Mouse (Mus musculus) MEL (cell line): ENCODE data around the gene Gm26992. TPM values are rescaled to one million over a fixed set of nuclear protein-coding genes. Genes with fewer than 3 reads are reported as not detected.

Source experiments
- DNase-seq: peaks from one replicate; pipeline ENCODE4 v3.0.0; 2011; ENCODE audit warnings: low read depth, low spot score
- H3K27ac ChIP-seq: 2 replicates; pipeline ENCODE4 v1.5.1; 2012; ENCODE audit warnings: low read depth, mild to moderate bottlenecking, control low read depth, low read length, moderate library complexity; ENCODE audit not compliant: control insufficient read depth
- H3K27me3 ChIP-seq, 2 experiments: fragments of 150-350 bp in 1 of 2; sonication (generic) in 1 of 2; 2 replicates each; pipeline ENCODE4 v1.6.1; 2012; ENCODE audit warnings: low read length in 2 of 2, mild to moderate bottlenecking in 2 of 2, improper control_type of control experiment in 1 of 2, moderate library complexity in 1 of 2; ENCODE audit not compliant: insufficient read depth in 2 of 2, control insufficient read depth in 1 of 2
- H3K36me3 ChIP-seq, 2 experiments: 2 replicates each; pipeline ENCODE4 v1.6.1; 2012 to 2014; ENCODE audit warnings: low read length in 2 of 2, improper control_type of control experiment in 1 of 2, inconsistent platforms in 1 of 2, mild to moderate bottlenecking in 1 of 2; ENCODE audit not compliant: insufficient read depth in 2 of 2, control insufficient read depth in 1 of 2
- H3K4me1 ChIP-seq, 2 experiments: fragments of 150-350 bp in 1 of 2; sonication (generic) in 1 of 2; 2 replicates each; pipeline ENCODE4 v1.6.1; 2012; ENCODE audit warnings: low read length in 2 of 2, improper control_type of control experiment in 1 of 2, mild to moderate bottlenecking in 1 of 2; ENCODE audit not compliant: insufficient read depth in 2 of 2, control insufficient read depth in 1 of 2
- H3K4me3 ChIP-seq, 2 experiments: fragments of 150-350 bp in 1 of 2; sonication (generic) in 1 of 2; 2 replicates each; pipeline ENCODE4 v1.5.1; 2012; ENCODE audit warnings: low read depth in 2 of 2, low read length in 2 of 2, mild to moderate bottlenecking in 2 of 2, moderate library complexity in 2 of 2, control low read depth in 1 of 2, improper control_type of control experiment in 1 of 2; ENCODE audit not compliant: control insufficient read depth in 1 of 2, insufficient read depth in 1 of 2
- H3K79me2 ChIP-seq: 2 replicates; pipeline ENCODE4 v1.6.1; 2012; ENCODE audit warnings: mild to moderate bottlenecking, low read length, moderate library complexity; ENCODE audit not compliant: control insufficient read depth, poor library complexity, insufficient read depth
- H3K9ac ChIP-seq: 2 replicates; pipeline ENCODE4 v1.6.1; 2012; ENCODE audit warnings: low read depth, mild to moderate bottlenecking, control low read depth, low read length, moderate library complexity; ENCODE audit not compliant: control insufficient read depth, poor library complexity, severe bottlenecking
- H3K9me3 ChIP-seq: fragments of 150-350 bp; sonication (generic); replicated peaks from 2 replicates; pipeline ENCODE4 v1.6.1; 2012; ENCODE audit warnings: mild to moderate bottlenecking, low read length, improper control_type of control experiment, moderate library complexity; ENCODE audit not compliant: insufficient read depth
- CHD1 ChIP-seq: IDR thresholded peaks from 2 replicates; pipeline ENCODE4 v1.6.1; 2012; ENCODE audit warnings: low read depth, mild to moderate bottlenecking, inconsistent platforms, low read length, improper control_type of control experiment
- EP300 ChIP-seq, 2 experiments: IDR thresholded peaks; 2 replicates each; pipeline ENCODE4 v1.6.1; 2011; ENCODE audit warnings: improper control_type of control experiment in 2 of 2, low read length in 2 of 2, low read depth in 1 of 2, mild to moderate bottlenecking in 1 of 2
- JUND ChIP-seq: IDR thresholded peaks from 2 replicates; pipeline ENCODE4 v1.6.1; 2011; ENCODE audit warnings: low read depth, mild to moderate bottlenecking, improper control_type of control experiment, low read length
- KAT2A ChIP-seq: conservative IDR thresholded peaks from 2 replicates; pipeline ENCODE4 v1.6.1; 2012; ENCODE audit warnings: low read depth, low read length, improper control_type of control experiment, inconsistent platforms
- MEF2A ChIP-seq: IDR thresholded peaks from 2 replicates; pipeline ENCODE4 v1.6.1; 2014; ENCODE audit warnings: low read depth, mild to moderate bottlenecking, inconsistent platforms, low read length, improper control_type of control experiment; ENCODE audit not compliant: poor library complexity, insufficient replicate concordance, severe bottlenecking; ENCODE audit errors: extremely low read depth
- MXI1 ChIP-seq: IDR thresholded peaks from 2 replicates; pipeline ENCODE4 v1.6.1; 2011; ENCODE audit warnings: mild to moderate bottlenecking, low read depth, low read length, improper control_type of control experiment
- MYB ChIP-seq: IDR thresholded peaks from 2 replicates; pipeline ENCODE4 v1.6.1; 2011; ENCODE audit warnings: mild to moderate bottlenecking, low read depth, low read length, improper control_type of control experiment
- MYC ChIP-seq: IDR thresholded peaks from 2 replicates; pipeline ENCODE4 v1.6.1; 2011; ENCODE audit warnings: low read depth, mild to moderate bottlenecking, low read length, improper control_type of control experiment, moderate library complexity
- POLR2AphosphoS5 ChIP-seq: IDR thresholded peaks from 2 replicates; pipeline ENCODE4 v1.6.1; 2012; ENCODE audit warnings: low read depth, borderline replicate concordance, mild to moderate bottlenecking, inconsistent platforms, low read length, moderate library complexity, mixed read lengths
- RAD21 ChIP-seq: IDR thresholded peaks from 2 replicates; pipeline ENCODE4 v1.6.1; 2011; ENCODE audit warnings: mild to moderate bottlenecking, low read depth, low read length, improper control_type of control experiment
- RCOR1 ChIP-seq: IDR thresholded peaks from 2 replicates; pipeline ENCODE4 v1.6.1; 2012; ENCODE audit warnings: low read depth, mild to moderate bottlenecking, inconsistent platforms, low read length, improper control_type of control experiment
- TAL1 ChIP-seq: IDR thresholded peaks from 2 replicates; pipeline ENCODE4 v1.6.1; 2012; ENCODE audit warnings: mild to moderate bottlenecking, inconsistent platforms, low read length, moderate library complexity, mixed read lengths
- TCF12 ChIP-seq: IDR thresholded peaks from 2 replicates; pipeline ENCODE4 v1.6.1; 2014; ENCODE audit warnings: low read depth, mild to moderate bottlenecking, inconsistent platforms, low read length, improper control_type of control experiment, moderate library complexity
- USF2 ChIP-seq, 2 experiments: IDR thresholded peaks; 2 replicates each; pipeline ENCODE4 v1.6.1; 2011 to 2012; ENCODE audit warnings: improper control_type of control experiment in 2 of 2, low read length in 2 of 2, borderline replicate concordance in 1 of 2, inconsistent platforms in 1 of 2, low read depth in 1 of 2, mild to moderate bottlenecking in 1 of 2; ENCODE audit not compliant: insufficient read depth in 1 of 2
- ZC3H11A ChIP-seq: IDR thresholded peaks from 2 replicates; pipeline ENCODE4 v1.6.1; 2012; ENCODE audit warnings: low read depth, mild to moderate bottlenecking, inconsistent platforms, low read length, improper control_type of control experiment
- ZKSCAN1 ChIP-seq: IDR thresholded peaks from 2 replicates; pipeline ENCODE4 v1.6.1; 2012; ENCODE audit warnings: low read depth, mild to moderate bottlenecking, inconsistent platforms, low read length, improper control_type of control experiment, moderate library complexity
- ZMIZ1 ChIP-seq: IDR thresholded peaks from 2 replicates; pipeline ENCODE4 v1.6.1; 2012; ENCODE audit warnings: low read depth, mild to moderate bottlenecking, inconsistent platforms, low read length, improper control_type of control experiment, moderate library complexity
- polyA plus RNA-seq, 2 experiments: library from polyadenylated mRNA; stranded (reverse) in 1 of 2; unstranded in 1 of 2; fragments of >175 nt in 1 of 2; fragments of >200 nt in 1 of 2; gene quantifications; 2 replicates each; pipeline versions ENCODE4 v1.2.1 to v1.2.4; 2012; ENCODE audit warnings: low replicate concordance in 2 of 2, low read depth in 1 of 2; ENCODE audit not compliant: insufficient read length in 2 of 2, insufficient read depth in 1 of 2, missing spikeins in 1 of 2
- total RNA-seq: library from RNA; depleted of rRNA; stranded (reverse); fragments of 300-350 nt; gene quantifications from 2 replicates; pipeline ENCODE4 v1.2.3, GENCODE M21; 2012

The Gm26992 gene
- total and polyA plus RNA-seq, 3 experiments, result not detected

DNA sequence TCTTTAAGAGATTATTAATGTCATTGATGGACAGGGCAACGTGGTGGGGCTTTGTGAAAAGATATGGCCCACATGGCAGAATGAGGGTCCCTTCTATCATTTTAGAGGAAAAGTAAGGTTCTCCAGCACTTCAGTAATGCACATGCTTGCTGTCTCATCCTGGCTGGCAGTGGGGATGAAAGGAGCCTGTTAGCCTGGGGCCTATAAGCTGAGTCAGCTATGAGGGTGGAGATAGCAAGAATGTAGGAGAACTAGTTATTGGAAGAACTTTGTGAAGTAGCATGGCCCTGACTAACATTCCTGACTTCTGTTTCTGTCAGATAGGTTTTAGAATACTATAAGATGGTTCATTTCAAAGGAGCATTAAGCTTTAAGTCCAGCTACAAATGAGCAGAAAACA lies 93.5 kb downstream of the Gm26992 start:
- Histone ChIP-seq H3K9me3 (no peaks in the 10 kb centered on the region), H3K9ac (no peak overlapping the region), H3K27me3 (no peaks in the 10 kb centered on the region), H3K27ac (no peak overlapping the region), H3K36me3 (peaks cover 0 to 4% of the 10 kb centered on the region in 2 experiments; a peak in 1 of 4 replicates), H3K4me3 (no peak overlapping the region), H3K4me1 (peaks cover 0 to 6% of the 10 kb centered on the region in 2 experiments; a peak in 2 of 4 replicates), H3K79me2 (no peaks in the 10 kb centered on the region)
- no peak for DNase-seq
- TF ChIP-seq POLR2AphosphoS5, result no peak
- TF ChIP-seq MEF2A, result no peak
- TF ChIP-seq RCOR1, result no peak
- no peak for TF ChIP-seq KAT2A
- TF ChIP-seq USF2 (IDR thresholded peaks at IDR 0.05; ENCODE audit: borderline replicate concordance in 1 of 2, insufficient read depth in 1 of 2, low read depth in 1 of 2, low read length in 2 of 2), result no peak
- no peak for TF ChIP-seq MYC
- TF ChIP-seq ZC3H11A, result no peak
- no peak for TF ChIP-seq JUND
- no peak for TF ChIP-seq CHD1
- TF ChIP-seq TCF12, result no peak
- no peak for TF ChIP-seq RAD21
- no peak for TF ChIP-seq ZKSCAN1
- no peak for TF ChIP-seq MXI1
- no peak for TF ChIP-seq MYB
- TF ChIP-seq ZMIZ1, result no peak

DNA sequence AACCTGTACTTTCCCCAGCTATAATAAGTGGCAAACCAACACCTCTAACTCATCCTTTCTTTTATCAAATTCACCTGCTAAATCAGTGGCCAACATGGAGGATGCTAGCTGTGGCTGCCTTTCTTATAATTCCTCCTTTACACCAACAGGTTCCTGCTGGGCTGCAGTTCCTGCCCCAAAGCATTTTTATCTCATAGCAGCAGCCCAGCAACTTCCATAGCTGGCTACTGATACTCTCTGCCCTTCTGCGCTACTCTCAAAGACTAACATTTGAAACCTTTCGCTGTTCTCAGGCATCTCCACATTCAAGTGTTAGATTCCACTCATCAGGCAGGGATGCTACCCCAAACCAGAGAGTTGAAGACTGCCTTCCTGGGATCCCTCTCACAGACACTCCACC lies 97.0 kb downstream of the Gm26992 start:
- no peaks in the 10 kb centered on the region for H3K27me3 ChIP-seq
- H3K9me3 ChIP-seq, result no peaks in the 10 kb centered on the region
- H3K36me3 ChIP-seq, result peaks cover 0 to 4% of the 10 kb centered on the region in 2 experiments; a peak in 2 of 4 replicates
- H3K4me1 ChIP-seq, result peaks cover 0 to 6% of the 10 kb centered on the region in 2 experiments; a peak in 2 of 4 replicates
- no peaks in the 10 kb centered on the region for H3K79me2 ChIP-seq
- no peak overlapping the region for H3K27ac ChIP-seq
- H3K9ac ChIP-seq, result no peak overlapping the region
- peak; percentile 18; the same call in 1 of the 2 replicates for TF ChIP-seq TAL1
- no peak for TF ChIP-seq USF2 (IDR thresholded peaks at IDR 0.05; ENCODE audit: borderline replicate concordance in 1 of 2, insufficient read depth in 1 of 2, low read depth in 1 of 2, low read length in 2 of 2)
- no peak for TF ChIP-seq MYC
- 0 out of 4 replicates have a peak, but pooled peaks of 1 of the 2 experiments have one; percentile 22 for TF ChIP-seq EP300 (IDR thresholded peaks at IDR 0.05; ENCODE audit: low read depth in 1 of 2, low read length in 2 of 2)
- DNase-seq, result peak; percentile 22
- no peak overlapping the region for H3K4me3 ChIP-seq
